Mouse (Mus musculus) liver, embryonic 12.5 days (tissue): Measurements from ENCODE around the gene Negr1. TPM values are rescaled to one million over a fixed set of nuclear protein-coding genes. Genes with fewer than 3 reads are reported as not detected.

Experiments
- ATAC-seq: fragments of 200-750 bp; cut with Nextera tagmentation; 2 replicates; pipeline ENCODE4 v1.8.0; 2017; ENCODE audit warnings: moderate number of reproducible peaks, mild to moderate bottlenecking, moderate library complexity
- H3K27ac ChIP-seq: fragments of 300-500 bp; sonication (generic); 2 replicates; pipeline ENCODE4 v1.5.1; 2016; ENCODE audit warnings: mild to moderate bottlenecking
- H3K27me3 ChIP-seq: fragments of 300-500 bp; sonication (generic); replicated peaks from 2 replicates; pipeline ENCODE4 v1.6.1; 2016; ENCODE audit warnings: mild to moderate bottlenecking, moderate library complexity
- H3K36me3 ChIP-seq: fragments of 300-500 bp; sonication (generic); 2 replicates; pipeline ENCODE4 v1.6.1; 2016; ENCODE audit warnings: mild to moderate bottlenecking, moderate library complexity
- H3K4me1 ChIP-seq: fragments of 300-500 bp; sonication (generic); 2 replicates; pipeline ENCODE4 v1.6.1; 2016
- H3K4me2 ChIP-seq: fragments of 300-500 bp; sonication (generic); 2 replicates; pipeline ENCODE4 v1.6.1; 2016; ENCODE audit warnings: mild to moderate bottlenecking, moderate library complexity
- H3K4me3 ChIP-seq: fragments of 300-500 bp; sonication (generic); 2 replicates; pipeline ENCODE4 v1.5.1; 2016; ENCODE audit warnings: mild to moderate bottlenecking, moderate library complexity
- H3K9ac ChIP-seq: fragments of 300-500 bp; sonication (generic); 2 replicates; pipeline ENCODE4 v1.6.1; 2016; ENCODE audit warnings: mild to moderate bottlenecking, moderate library complexity
- H3K9me3 ChIP-seq: fragments of 300-500 bp; sonication (generic); replicated peaks from 2 replicates; pipeline ENCODE4 v1.6.1; 2016; ENCODE audit warnings: mild to moderate bottlenecking, moderate library complexity
- WGBS: fragments of 180-500 bp; shearing (Covaris S2); methylation state at CpG from one replicate; pipeline ENCODE4 v1.1.7; 2016; ENCODE audit not compliant: insufficient replicate concordance; 5-methylcytosine and 5-hydroxymethylcytosine counted together
- polyA plus RNA-seq: library from polyadenylated mRNA; unstranded; fragments of >200 nt; fragmentation: Nextera tagmentation; extraction: Ambion mirVana; gene quantifications from 2 replicates; pipeline ENCODE4 v1.2.1, GENCODE M21; 2016

Negr1 gene
- polyA plus RNA-seq, 1 experiment from 2014 or later: 0.29 TPM

- WGBS: 53% methylated on average over 3 of the region's 3 CpGs
- no peak for ATAC-seq
Observed at GRCm38 (mm10) chr3:157190551-157190950, 629.0 kb downstream of the Negr1 start.

GRCm38 (mm10) chr3:157192021-157192420, 630.4 kb downstream of the Negr1 start:
- no peaks in the 10 kb centered on the region for H3K9me3 ChIP-seq
- H3K27me3 ChIP-seq: no peaks in the 10 kb centered on the region
- H3K9ac ChIP-seq: no peak overlapping the region
- no peak overlapping the region for H3K4me2 ChIP-seq
- no peak overlapping the region for H3K4me3 ChIP-seq
- WGBS: 59% methylated on average over 3 of the region's 3 CpGs
- H3K4me1 ChIP-seq: no peaks in the 10 kb centered on the region
- ATAC-seq: no peak
- no peak overlapping the region for H3K27ac ChIP-seq
- H3K36me3 ChIP-seq: no peaks in the 10 kb centered on the region

More at GRCm38 (mm10) chr3:157190551-157190950, 629.0 kb downstream of the Negr1 start:
- H3K27ac ChIP-seq: no peak overlapping the region
- no peak overlapping the region for H3K4me3 ChIP-seq
- H3K36me3 ChIP-seq: no peaks in the 10 kb centered on the region
- H3K4me1 ChIP-seq: no peaks in the 10 kb centered on the region
- H3K9me3 ChIP-seq: no peaks in the 10 kb centered on the region
- H3K9ac ChIP-seq: no peak overlapping the region
- H3K4me2 ChIP-seq: no peak overlapping the region
- H3K27me3 ChIP-seq: no peaks in the 10 kb centered on the region

GRCm38 (mm10) chr3:157193141-157193540, 631.5 kb downstream of the Negr1 start:
- Histone ChIP-seq H3K27me3 (no peaks in the 10 kb centered on the region), H3K4me2 (no peak overlapping the region), H3K9me3 (no peaks in the 10 kb centered on the region), H3K27ac (no peak overlapping the region), H3K4me1 (no peaks in the 10 kb centered on the region), H3K9ac (no peak overlapping the region), H3K36me3 (no peaks in the 10 kb centered on the region), H3K4me3 (no peak overlapping the region)
- 66% methylated on average over 3 of the region's 3 CpGs for WGBS
- no peak for ATAC-seq

GRCm38 (mm10) chr3:157198659-157199058, 637.1 kb downstream of the Negr1 start:
- Histone ChIP-seq H3K4me3 (no peak overlapping the region), H3K4me1 (no peaks in the 10 kb centered on the region), H3K27ac (no peak overlapping the region), H3K27me3 (no peaks in the 10 kb centered on the region), H3K9me3 (no peaks in the 10 kb centered on the region), H3K36me3 (no peaks in the 10 kb centered on the region), H3K9ac (no peak overlapping the region), H3K4me2 (no peak overlapping the region)
- ATAC-seq: no peak
- WGBS: 54% methylated on average over 4 of the region's 4 CpGs

- no peak overlapping the region for H3K27ac ChIP-seq
- no peaks in the 10 kb centered on the region for H3K9me3 ChIP-seq
- H3K9ac ChIP-seq: no peak overlapping the region
- H3K27me3 ChIP-seq: no peaks in the 10 kb centered on the region
- H3K36me3 ChIP-seq: no peaks in the 10 kb centered on the region
- 88% methylated on average over 2 of the region's 2 CpGs for WGBS
- ATAC-seq: no peak
- H3K4me2 ChIP-seq: no peak overlapping the region
- H3K4me3 ChIP-seq: no peak overlapping the region
- H3K4me1 ChIP-seq: no peaks in the 10 kb centered on the region
Observed at GRCm38 (mm10) chr3:157201726-157202125, 640.1 kb downstream of the Negr1 start.

GRCm38 (mm10) chr3:157203573-157203972, 642.0 kb downstream of the Negr1 start:
- H3K36me3 ChIP-seq: no peaks in the 10 kb centered on the region
- 65% methylated on average over 8 of the region's 8 CpGs for WGBS
- no peak overlapping the region for H3K4me2 ChIP-seq
- H3K9ac ChIP-seq: no peak overlapping the region
- no peaks in the 10 kb centered on the region for H3K4me1 ChIP-seq
- no peaks in the 10 kb centered on the region for H3K27me3 ChIP-seq
- no peaks in the 10 kb centered on the region for H3K9me3 ChIP-seq
- no peak overlapping the region for H3K4me3 ChIP-seq
- ATAC-seq: no peak
- H3K27ac ChIP-seq: no peak overlapping the region

GRCm38 (mm10) chr3:157206752-157207151, 645.2 kb downstream of the Negr1 start:
- no peak for ATAC-seq
- H3K4me2 ChIP-seq: no peak overlapping the region
- H3K9ac ChIP-seq: no peak overlapping the region
- 62% methylated on average over 3 of the region's 3 CpGs for WGBS
- no peak overlapping the region for H3K4me3 ChIP-seq
- no peaks in the 10 kb centered on the region for H3K9me3 ChIP-seq
- no peaks in the 10 kb centered on the region for H3K36me3 ChIP-seq
- H3K27ac ChIP-seq: no peak overlapping the region
- no peaks in the 10 kb centered on the region for H3K27me3 ChIP-seq
- H3K4me1 ChIP-seq: no peaks in the 10 kb centered on the region

- WGBS: 18% methylated on average over 1 of the region's 1 CpGs
Observed at GRCm38 (mm10) chr3:157208966-157209365, 647.4 kb downstream of the Negr1 start.

GRCm38 (mm10) chr3:157209386-157209785, 647.8 kb downstream of the Negr1 start:
- H3K9ac ChIP-seq: no peak overlapping the region
- no peaks in the 10 kb centered on the region for H3K9me3 ChIP-seq
- no peaks in the 10 kb centered on the region for H3K36me3 ChIP-seq
- ATAC-seq: no peak
- no peak overlapping the region for H3K27ac ChIP-seq
- WGBS: 54% methylated on average over 2 of the region's 2 CpGs
- H3K4me2 ChIP-seq: no peak overlapping the region
- H3K4me3 ChIP-seq: no peak overlapping the region
- H3K4me1 ChIP-seq: no peaks in the 10 kb centered on the region
- H3K27me3 ChIP-seq: no peaks in the 10 kb centered on the region

More at GRCm38 (mm10) chr3:157208966-157209365, 647.4 kb downstream of the Negr1 start:
- Histone ChIP-seq H3K27me3 (no peaks in the 10 kb centered on the region), H3K4me3 (no peak overlapping the region), H3K27ac (no peak overlapping the region), H3K4me1 (no peaks in the 10 kb centered on the region), H3K9me3 (no peaks in the 10 kb centered on the region), H3K4me2 (no peak overlapping the region), H3K9ac (no peak overlapping the region), H3K36me3 (no peaks in the 10 kb centered on the region)
- ATAC-seq: no peak

- Histone ChIP-seq H3K4me2 (no peak overlapping the region), H3K4me3 (no peak overlapping the region), H3K9me3 (no peaks in the 10 kb centered on the region), H3K27ac (no peak overlapping the region), H3K27me3 (no peaks in the 10 kb centered on the region), H3K4me1 (no peaks in the 10 kb centered on the region), H3K9ac (no peak overlapping the region), H3K36me3 (no peaks in the 10 kb centered on the region)
- WGBS: 53% methylated on average over 5 of the region's 5 CpGs
- ATAC-seq: no peak
Observed at GRCm38 (mm10) chr3:157215937-157216719, 654.5 kb downstream of the Negr1 start.

GRCm38 (mm10) chr3:157217794-157218193, 656.2 kb downstream of the Negr1 start:
- H3K4me3 ChIP-seq: no peak overlapping the region
- H3K4me1 ChIP-seq: no peaks in the 10 kb centered on the region
- H3K9ac ChIP-seq: no peak overlapping the region
- no peak overlapping the region for H3K4me2 ChIP-seq
- no peak overlapping the region for H3K27ac ChIP-seq
- H3K27me3 ChIP-seq: no peaks in the 10 kb centered on the region
- no peaks in the 10 kb centered on the region for H3K36me3 ChIP-seq
- WGBS: 66% methylated on average over 2 of the region's 2 CpGs
- ATAC-seq: no peak
- no peaks in the 10 kb centered on the region for H3K9me3 ChIP-seq

- no peaks in the 10 kb centered on the region for H3K36me3 ChIP-seq
- H3K9me3 ChIP-seq: no peaks in the 10 kb centered on the region
- H3K4me2 ChIP-seq: no peak overlapping the region
- no peak overlapping the region for H3K27ac ChIP-seq
- H3K4me1 ChIP-seq: no peaks in the 10 kb centered on the region
- H3K27me3 ChIP-seq: no peaks in the 10 kb centered on the region
- H3K4me3 ChIP-seq: no peak overlapping the region
- no peak for ATAC-seq
- 49% methylated on average over 4 of the region's 4 CpGs for WGBS
- H3K9ac ChIP-seq: no peak overlapping the region
Observed at GRCm38 (mm10) chr3:157224920-157225319, 663.3 kb downstream of the Negr1 start.

GRCm38 (mm10) chr3:157232723-157233122, 671.1 kb downstream of the Negr1 start:
- Histone ChIP-seq H3K9ac (no peak overlapping the region), H3K27ac (no peak overlapping the region), H3K4me1 (no peaks in the 10 kb centered on the region), H3K27me3 (no peaks in the 10 kb centered on the region), H3K36me3 (no peaks in the 10 kb centered on the region), H3K9me3 (no peaks in the 10 kb centered on the region), H3K4me3 (no peak overlapping the region), H3K4me2 (no peak overlapping the region)
- ATAC-seq: no peak
- 27% methylated on average over 5 of the region's 5 CpGs for WGBS
